Mouse (Mus musculus): Measurements from ENCODE around the gene Alg9. TPM values are rescaled to one million over a fixed set of nuclear protein-coding genes. Genes with fewer than 3 reads are reported as not detected.

Alg9 gene
- polyA plus RNA-seq, 1 experiment from 2014 or later = 46.3 TPM

DNA sequence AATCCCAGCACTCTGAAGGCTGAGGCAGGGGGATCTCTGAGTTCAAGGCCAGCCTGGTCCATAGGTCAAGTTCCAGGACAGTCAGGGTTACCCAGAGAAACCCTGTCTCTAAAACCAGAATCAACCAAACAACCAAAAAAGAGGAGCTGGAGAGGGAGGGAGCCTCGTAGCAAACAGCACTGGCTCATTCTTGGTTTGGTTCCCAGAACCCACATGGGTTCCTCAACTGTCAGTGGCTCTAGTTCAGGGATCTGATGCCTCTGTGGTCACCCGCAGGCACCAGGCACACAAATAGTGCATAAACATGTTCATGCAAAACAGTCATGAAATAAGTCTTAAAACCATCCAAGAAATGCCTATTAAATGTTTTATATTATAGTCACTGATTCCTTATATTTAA lies 93.4 kb downstream of the Alg9 start:
- H3K9me3 ChIP-seq (ENCODE audit: control insufficient read depth, low read length) = no peaks in the 10 kb centered on the region
- ATAC-seq (ENCODE audit: insufficient read depth, low FRiP score, low TSS enrichment) (no peak), DNase-seq (ENCODE audit: low spot score) (no peak)
- 86% methylated on average over 2 of the region's 2 CpGs for WGBS
- H3K4me1 ChIP-seq (ENCODE audit: control insufficient read depth, insufficient read depth, low read length) = no peaks in the 10 kb centered on the region
- H3K9ac ChIP-seq (ENCODE audit: low read length) = no peak overlapping the region
- no peak overlapping the region for H3K4me3 ChIP-seq (ENCODE audit: low read depth, low read length)
- H3K27me3 ChIP-seq (ENCODE audit: control insufficient read depth, insufficient read depth, low read length) = no peaks in the 10 kb centered on the region
- H3K4me2 ChIP-seq (ENCODE audit: low read depth) = no peak overlapping the region
- no peak overlapping the region for H3K27ac ChIP-seq (ENCODE audit: low read depth, low read length)
- H3K36me3 ChIP-seq (ENCODE audit: control insufficient read depth, insufficient read depth, low read length) = peaks cover 21% of the 10 kb centered on the region

DNA sequence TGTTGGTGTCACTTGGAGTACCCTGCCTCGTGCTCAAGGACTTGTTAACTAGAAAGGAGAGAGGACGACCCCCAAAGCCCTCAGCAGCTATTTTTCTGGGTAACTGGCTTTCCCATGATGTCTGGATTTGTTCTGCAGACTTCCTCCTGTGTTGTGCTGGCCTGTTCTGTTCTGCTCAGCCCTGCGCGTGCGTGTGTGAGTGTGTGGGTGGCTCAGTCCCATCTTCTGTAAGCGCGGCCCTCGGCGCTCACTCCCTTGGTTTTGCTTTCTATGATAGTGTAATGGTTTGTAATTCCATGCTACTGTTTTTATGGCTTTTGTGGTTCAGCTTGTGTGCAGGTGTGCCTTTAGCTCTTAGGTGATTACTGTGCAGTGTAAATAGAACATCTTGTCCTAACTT lies 98.4 kb downstream of the Alg9 start:
- ATAC-seq (ENCODE audit: insufficient read depth, low FRiP score, low TSS enrichment) = no peak
- H3K36me3 ChIP-seq (ENCODE audit: control insufficient read depth, insufficient read depth, low read length) = peaks cover 17% of the 10 kb centered on the region
- WGBS = 95% methylated on average over 9 of the region's 9 CpGs

DNA sequence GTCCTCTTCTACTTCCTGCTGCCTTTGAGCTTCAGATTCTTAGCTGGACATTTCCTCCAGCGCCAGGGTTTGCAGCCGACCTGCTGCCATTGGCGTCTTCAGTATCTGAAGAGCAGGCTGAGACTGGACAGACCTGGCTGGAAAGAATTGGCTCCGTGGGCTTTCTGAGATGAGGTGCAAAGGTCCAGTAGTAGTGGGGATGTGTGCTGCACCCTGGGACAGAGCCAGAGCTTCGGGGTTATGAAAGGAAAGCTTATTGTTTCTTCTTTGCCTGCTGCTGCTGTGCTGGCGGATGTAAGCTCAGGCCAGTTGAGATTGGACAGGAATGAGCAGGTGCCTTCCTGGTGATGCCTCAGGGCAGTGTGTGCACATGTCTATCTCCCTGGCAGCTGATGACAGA lies 99.2 kb downstream of the Alg9 start:
- H3K4me2 ChIP-seq (ENCODE audit: low read depth) = no peak overlapping the region
- ATAC-seq (ENCODE audit: insufficient read depth, low FRiP score, low TSS enrichment) (no peak), DNase-seq (ENCODE audit: low spot score) (no peak)
- H3K4me3 ChIP-seq (ENCODE audit: low read depth, low read length) = no peak overlapping the region
- no peak overlapping the region for H3K27ac ChIP-seq (ENCODE audit: low read depth, low read length)
- 96% methylated on average over 6 of the region's 6 CpGs for WGBS
- H3K9me3 ChIP-seq (ENCODE audit: control insufficient read depth, low read length) = no peaks in the 10 kb centered on the region
- H3K4me1 ChIP-seq (ENCODE audit: control insufficient read depth, insufficient read depth, low read length) = no peaks in the 10 kb centered on the region
- H3K27me3 ChIP-seq (ENCODE audit: control insufficient read depth, insufficient read depth, low read length) = no peaks in the 10 kb centered on the region
- peaks cover 17% of the 10 kb centered on the region for H3K36me3 ChIP-seq (ENCODE audit: control insufficient read depth, insufficient read depth, low read length)
- no peak overlapping the region for H3K9ac ChIP-seq (ENCODE audit: low read length)

More for the DNA sequence above, 98.4 kb downstream of the Alg9 start:
- Histone ChIP-seq H3K4me2 (ENCODE audit: low read depth) (no peak overlapping the region), H3K27ac (ENCODE audit: low read depth, low read length) (no peak overlapping the region), H3K9ac (ENCODE audit: low read length) (no peak overlapping the region), H3K4me3 (ENCODE audit: low read depth, low read length) (no peak overlapping the region), H3K27me3 (ENCODE audit: control insufficient read depth, insufficient read depth, low read length) (no peaks in the 10 kb centered on the region), H3K9me3 (ENCODE audit: control insufficient read depth, low read length) (no peaks in the 10 kb centered on the region), H3K4me1 (ENCODE audit: control insufficient read depth, insufficient read depth, low read length) (no peaks in the 10 kb centered on the region)
- no peak for DNase-seq (ENCODE audit: low spot score)

DNA sequence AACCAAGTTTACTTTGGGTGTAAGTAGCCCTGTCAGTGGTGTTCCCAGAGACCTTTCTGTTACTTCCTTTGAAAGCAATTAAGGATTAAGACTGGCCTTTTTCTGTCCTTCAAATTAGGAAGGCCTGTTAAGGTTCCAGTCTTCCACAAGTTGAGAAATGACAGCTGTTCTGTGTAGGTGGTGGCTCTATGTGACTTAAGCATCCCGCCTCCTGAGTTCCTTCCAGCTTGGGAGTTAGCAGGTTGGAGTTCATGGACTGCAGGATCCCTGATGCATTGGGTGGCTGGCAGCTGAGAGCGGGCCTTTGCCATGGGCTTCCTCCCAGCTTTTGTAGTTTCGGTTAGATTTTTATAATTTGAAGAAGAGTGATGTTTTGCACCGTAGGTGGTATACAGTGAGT lies 100.7 kb downstream of the Alg9 start:
- Histone ChIP-seq H3K4me1 (ENCODE audit: control insufficient read depth, insufficient read depth, low read length) (no peaks in the 10 kb centered on the region), H3K27me3 (ENCODE audit: control insufficient read depth, insufficient read depth, low read length) (no peaks in the 10 kb centered on the region), H3K9ac (ENCODE audit: low read length) (no peak overlapping the region), H3K27ac (ENCODE audit: low read depth, low read length) (no peak overlapping the region), H3K4me3 (ENCODE audit: low read depth, low read length) (no peak overlapping the region), H3K4me2 (ENCODE audit: low read depth) (no peak overlapping the region), H3K36me3 (ENCODE audit: control insufficient read depth, insufficient read depth, low read length) (peaks cover 19% of the 10 kb centered on the region), H3K9me3 (ENCODE audit: control insufficient read depth, low read length) (no peaks in the 10 kb centered on the region)
- ATAC-seq (ENCODE audit: insufficient read depth, low FRiP score, low TSS enrichment) (no peak), DNase-seq (ENCODE audit: low spot score) (no peak)
- WGBS = 97% methylated on average over 4 of the region's 4 CpGs

DNA sequence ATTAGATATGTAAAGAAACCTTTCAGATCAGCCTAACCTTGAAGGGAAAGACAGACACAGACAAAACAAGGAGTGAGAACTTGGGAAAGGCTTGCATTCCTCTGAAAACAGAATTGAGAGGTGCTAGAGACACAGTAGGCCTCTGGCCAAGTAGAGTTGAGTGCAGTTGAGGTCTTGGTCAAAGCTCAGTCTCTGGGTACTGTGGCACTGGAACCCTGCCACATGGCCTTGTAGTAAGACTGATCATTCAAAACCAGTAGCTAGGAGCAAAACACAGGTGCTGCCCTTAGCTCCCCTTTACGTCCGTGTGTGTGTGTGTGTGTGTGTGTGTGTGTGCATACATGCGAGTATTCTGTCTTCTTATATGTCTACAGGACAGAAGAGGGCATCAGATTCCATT lies 101.5 kb downstream of the Alg9 start:
- 94% methylated on average over 3 of the region's 3 CpGs for WGBS
- Histone ChIP-seq H3K27ac (ENCODE audit: low read depth, low read length) (no peak overlapping the region), H3K4me2 (ENCODE audit: low read depth) (no peak overlapping the region), H3K9me3 (ENCODE audit: control insufficient read depth, low read length) (no peaks in the 10 kb centered on the region), H3K4me1 (ENCODE audit: control insufficient read depth, insufficient read depth, low read length) (no peaks in the 10 kb centered on the region), H3K27me3 (ENCODE audit: control insufficient read depth, insufficient read depth, low read length) (no peaks in the 10 kb centered on the region), H3K9ac (ENCODE audit: low read length) (no peak overlapping the region), H3K36me3 (ENCODE audit: control insufficient read depth, insufficient read depth, low read length) (peaks cover 15% of the 10 kb centered on the region), H3K4me3 (ENCODE audit: low read depth, low read length) (no peak overlapping the region)
- DNase-seq (ENCODE audit: low spot score) = no peak
- ATAC-seq (ENCODE audit: insufficient read depth, low FRiP score, low TSS enrichment) = no peak

DNA sequence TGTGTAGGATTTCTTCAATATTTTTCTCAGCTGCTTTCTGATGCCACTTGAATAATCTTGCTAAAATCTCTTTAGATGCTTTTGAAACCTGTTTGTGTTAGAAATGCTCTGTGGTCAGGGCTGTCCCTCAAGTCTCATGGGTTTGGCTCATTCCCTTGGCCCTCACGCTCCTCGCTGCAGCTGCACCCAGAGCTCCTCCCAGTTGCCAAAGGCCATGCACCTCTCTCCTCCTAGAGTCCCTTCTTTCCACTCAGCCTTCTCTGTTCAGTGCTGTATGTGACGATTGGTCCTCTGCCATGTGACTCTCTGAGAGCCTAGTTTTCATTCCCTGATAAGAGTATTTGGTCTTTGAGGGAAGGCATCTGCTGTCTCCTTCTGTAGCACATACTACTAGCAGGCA lies 102.6 kb downstream of the Alg9 start:
- 87% methylated on average over 3 of the region's 3 CpGs for WGBS
- H3K9ac ChIP-seq (ENCODE audit: low read length) = no peak overlapping the region
- H3K4me2 ChIP-seq (ENCODE audit: low read depth) = no peak overlapping the region
- no peaks in the 10 kb centered on the region for H3K4me1 ChIP-seq (ENCODE audit: control insufficient read depth, insufficient read depth, low read length)
- DNase-seq (ENCODE audit: low spot score) (no peak), ATAC-seq (ENCODE audit: insufficient read depth, low FRiP score, low TSS enrichment) (no peak)
- H3K27ac ChIP-seq (ENCODE audit: low read depth, low read length) = no peak overlapping the region
- H3K27me3 ChIP-seq (ENCODE audit: control insufficient read depth, insufficient read depth, low read length) = no peaks in the 10 kb centered on the region
- no peak overlapping the region for H3K4me3 ChIP-seq (ENCODE audit: low read depth, low read length)
- peaks cover 15% of the 10 kb centered on the region for H3K36me3 ChIP-seq (ENCODE audit: control insufficient read depth, insufficient read depth, low read length)
- H3K9me3 ChIP-seq (ENCODE audit: control insufficient read depth, low read length) = no peaks in the 10 kb centered on the region

DNA sequence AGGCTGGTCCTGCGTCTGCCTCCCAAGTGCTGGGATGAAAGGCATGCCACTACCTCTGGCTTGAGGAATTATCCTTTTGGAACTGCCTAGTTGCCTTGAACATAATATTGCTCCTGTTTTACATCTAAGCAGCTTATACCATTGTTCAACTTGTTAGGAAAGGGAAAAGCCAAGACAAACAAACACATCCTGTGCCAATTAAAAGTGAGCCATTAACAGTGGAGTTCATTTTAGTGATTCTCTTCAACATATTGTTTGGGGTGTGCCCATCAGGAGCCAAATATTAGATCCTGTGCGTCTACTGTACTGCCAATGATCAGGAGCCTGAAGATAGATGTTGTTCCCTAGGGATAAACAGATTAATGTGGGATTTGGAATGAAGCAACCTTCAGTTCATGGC lies 107.4 kb downstream of the Alg9 start:
- no peak for DNase-seq (ENCODE audit: low spot score)
- H3K9me3 ChIP-seq (ENCODE audit: control insufficient read depth, low read length) = no peaks in the 10 kb centered on the region
- no peak overlapping the region for H3K4me3 ChIP-seq (ENCODE audit: low read depth, low read length)
- no peak overlapping the region for H3K27ac ChIP-seq (ENCODE audit: low read depth, low read length)
- H3K9ac ChIP-seq (ENCODE audit: low read length) = no peak overlapping the region
- H3K4me1 ChIP-seq (ENCODE audit: control insufficient read depth, insufficient read depth, low read length) = no peaks in the 10 kb centered on the region
- 91% methylated on average over 2 of the region's 2 CpGs for WGBS
- H3K36me3 ChIP-seq (ENCODE audit: control insufficient read depth, insufficient read depth, low read length) = peaks cover 2% of the 10 kb centered on the region; the same call in 1 of the 2 replicates
- ATAC-seq (ENCODE audit: insufficient read depth, low FRiP score, low TSS enrichment) = no peak
- H3K27me3 ChIP-seq (ENCODE audit: control insufficient read depth, insufficient read depth, low read length) = no peaks in the 10 kb centered on the region
- H3K4me2 ChIP-seq (ENCODE audit: low read depth) = no peak overlapping the region

DNA sequence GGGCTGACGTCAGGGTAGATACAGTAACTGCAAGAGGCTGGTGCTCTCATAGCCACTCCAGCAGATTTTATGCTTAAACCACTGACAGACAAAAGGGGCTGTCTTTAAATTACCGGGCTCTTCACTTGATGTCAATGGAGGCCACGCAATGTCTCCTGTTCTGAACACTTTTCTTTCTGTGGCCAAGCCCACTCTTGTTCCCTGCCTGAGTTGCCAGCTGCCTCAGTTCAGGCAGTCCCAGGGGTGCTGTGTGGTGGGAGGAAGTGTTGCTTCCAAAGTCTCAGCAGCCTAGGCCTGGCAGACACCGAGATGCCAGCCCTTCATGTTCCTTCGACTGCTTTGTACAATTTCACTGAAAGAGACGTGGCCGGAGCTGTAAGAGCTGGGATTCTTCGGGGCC lies 109.3 kb downstream of the Alg9 start:
- ATAC-seq (ENCODE audit: insufficient read depth, low FRiP score, low TSS enrichment) (no peak), DNase-seq (ENCODE audit: low spot score) (no peak)
- 89% methylated on average over 8 of the region's 8 CpGs for WGBS
- Histone ChIP-seq H3K9me3 (ENCODE audit: control insufficient read depth, low read length) (no peaks in the 10 kb centered on the region), H3K27me3 (ENCODE audit: control insufficient read depth, insufficient read depth, low read length) (no peaks in the 10 kb centered on the region), H3K4me2 (ENCODE audit: low read depth) (no peak overlapping the region), H3K36me3 (ENCODE audit: control insufficient read depth, insufficient read depth, low read length) (peaks cover 2% of the 10 kb centered on the region; the same call in 1 of the 2 replicates), H3K4me3 (ENCODE audit: low read depth, low read length) (no peak overlapping the region), H3K27ac (ENCODE audit: low read depth, low read length) (no peak overlapping the region), H3K4me1 (ENCODE audit: control insufficient read depth, insufficient read depth, low read length) (no peaks in the 10 kb centered on the region), H3K9ac (ENCODE audit: low read length) (no peak overlapping the region)

DNA sequence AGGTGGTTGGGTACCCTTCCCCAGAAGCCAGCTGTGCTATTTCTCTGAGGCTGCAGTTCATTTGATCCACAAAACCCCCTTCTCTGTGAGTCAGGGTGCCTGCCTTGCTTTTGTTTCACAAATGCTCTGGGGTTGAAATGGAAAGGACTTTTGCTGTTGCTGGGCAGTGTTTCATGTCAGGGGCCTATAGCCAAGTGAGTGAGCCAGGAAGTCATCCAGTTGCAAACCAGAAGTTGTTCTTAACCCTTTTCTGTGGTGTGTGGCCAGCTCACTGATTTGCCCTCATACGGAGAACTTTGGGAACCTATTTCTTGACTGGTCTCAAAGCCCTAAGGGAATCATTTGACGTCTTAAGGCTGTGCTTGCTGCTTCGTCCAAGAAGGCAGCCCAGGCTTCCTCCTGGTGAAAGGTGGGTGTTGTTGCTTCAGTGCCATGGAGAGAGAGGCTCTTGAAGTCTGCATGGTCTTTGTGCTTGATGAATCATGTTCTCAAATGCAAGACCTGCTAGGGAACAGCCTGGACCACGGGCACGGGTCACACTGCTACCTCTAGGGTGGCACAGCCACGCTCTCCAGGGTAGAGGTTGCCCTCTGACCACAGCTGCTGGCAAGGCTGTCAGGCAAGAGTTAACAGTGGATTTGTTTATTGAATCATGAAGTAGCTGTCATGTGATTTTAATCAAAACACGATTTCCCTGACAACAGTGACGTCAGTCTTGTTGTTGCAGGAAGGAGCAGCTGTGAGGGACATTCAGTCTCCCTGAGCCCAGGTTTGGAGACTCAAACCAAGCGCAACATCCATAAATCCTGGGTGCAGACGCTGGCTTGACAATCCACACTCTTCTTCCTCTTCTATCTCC lies 110.2 kb downstream of the Alg9 start:
- Histone ChIP-seq H3K4me3 (ENCODE audit: low read depth, low read length) (no peak overlapping the region), H3K9me3 (ENCODE audit: control insufficient read depth, low read length) (no peaks in the 10 kb centered on the region), H3K4me2 (ENCODE audit: low read depth) (no peak overlapping the region), H3K27me3 (ENCODE audit: control insufficient read depth, insufficient read depth, low read length) (no peaks in the 10 kb centered on the region), H3K36me3 (ENCODE audit: control insufficient read depth, insufficient read depth, low read length) (no peaks in the 10 kb centered on the region), H3K9ac (ENCODE audit: low read length) (no peak overlapping the region), H3K4me1 (ENCODE audit: control insufficient read depth, insufficient read depth, low read length) (no peaks in the 10 kb centered on the region), H3K27ac (ENCODE audit: low read depth, low read length) (no peak overlapping the region)
- no peak for ATAC-seq (ENCODE audit: insufficient read depth, low FRiP score, low TSS enrichment)
- no peak for DNase-seq (ENCODE audit: low spot score)
- WGBS = 80% methylated on average over 10 of the region's 10 CpGs

Measured in neural tube, embryonic 11.5 days (tissue).